Mouse (Mus musculus): ENCODE results near the gene Gm28308. TPM values are rescaled to one million over a fixed set of nuclear protein-coding genes. Genes with fewer than 3 reads are reported as not detected.

Gm28308 gene
- total RNA-seq, 2 experiments from 2014 or later, result not detected

DNA sequence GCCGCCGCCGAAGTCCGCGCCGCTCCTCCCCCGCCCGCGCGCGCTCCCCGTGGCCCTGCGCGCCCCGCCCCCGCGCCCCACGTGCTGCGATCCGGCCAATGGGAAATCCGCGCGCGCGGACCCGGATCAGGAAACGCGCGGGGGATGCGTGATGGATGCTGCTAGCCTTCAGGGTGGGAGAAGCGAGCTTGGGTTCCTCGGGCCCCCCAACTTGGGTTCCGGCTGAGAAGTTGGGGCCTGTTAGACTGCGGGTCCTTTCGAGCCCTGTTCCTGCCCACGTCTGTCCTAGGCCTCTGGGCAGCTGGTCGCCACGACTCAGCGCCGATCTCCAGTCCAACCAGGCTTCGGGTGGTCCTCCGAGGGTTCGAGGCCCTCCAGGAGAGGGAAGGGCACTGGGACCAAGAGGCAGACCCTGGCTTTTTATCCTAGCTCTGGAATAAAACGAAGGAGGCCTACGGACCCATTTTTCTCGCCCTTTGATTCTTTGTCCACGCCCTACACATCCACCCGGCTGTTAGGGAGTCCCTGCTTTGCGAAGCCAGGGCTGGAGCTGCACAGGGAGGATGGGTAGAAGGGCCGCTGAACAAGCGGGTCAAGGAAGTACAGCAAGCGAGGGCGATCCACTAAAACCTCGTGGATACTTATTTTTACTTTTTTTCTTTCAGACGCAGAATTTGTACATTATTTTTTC lies 21.1 kb downstream of the Gm28308 start:
- ATAC-seq (replicated peaks; ENCODE audit: low FRiP score, poor library complexity, severe bottlenecking), result peak; percentile 54; the same call in 1 of the 2 replicates

DNA sequence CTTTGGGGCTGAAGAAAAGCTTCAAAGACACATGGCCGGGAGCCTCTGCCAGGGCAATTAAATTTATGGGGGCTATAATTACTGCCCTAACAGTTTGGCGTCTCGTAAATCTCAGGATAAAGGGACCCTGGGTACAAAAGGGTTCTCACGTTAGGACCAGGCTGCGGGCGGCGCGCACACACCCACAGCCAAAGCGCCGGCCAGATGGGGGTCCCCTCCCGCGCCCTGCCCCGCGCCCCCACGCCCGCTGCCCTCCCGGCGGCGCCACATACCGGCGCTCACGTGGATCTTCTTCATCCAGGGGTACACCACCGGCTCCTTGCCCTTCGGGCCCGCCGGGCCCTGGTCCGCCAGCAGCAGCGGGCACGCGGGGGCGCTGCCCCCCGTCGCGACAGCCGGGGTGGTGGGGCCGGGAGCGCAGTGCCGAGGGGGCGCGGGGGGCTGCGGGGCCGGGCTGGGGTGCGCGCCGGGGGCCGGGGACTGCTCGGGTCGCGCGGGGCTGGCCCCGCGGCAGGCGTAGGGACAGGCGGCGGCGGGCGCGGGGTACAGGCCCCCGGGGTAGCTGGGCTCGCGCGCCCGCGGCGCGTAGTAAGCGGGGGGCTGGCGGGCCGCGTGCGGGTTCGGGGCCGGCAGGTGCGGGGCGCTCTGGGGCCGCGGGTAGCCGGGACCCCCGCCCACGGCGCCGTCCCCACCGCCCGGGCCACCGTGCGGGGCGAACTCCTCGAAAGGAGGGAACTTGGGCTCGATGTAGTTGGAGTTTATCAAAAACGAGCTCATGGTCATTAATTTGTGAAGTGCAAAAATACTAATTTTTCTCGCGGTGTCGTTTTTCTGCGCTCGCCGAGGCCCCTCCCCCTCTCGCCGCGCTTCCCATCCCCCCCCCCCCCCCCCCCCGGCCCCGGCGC lies 22.0 kb downstream of the Gm28308 start, which contains the start of gene Hoxa4:
Gene Hoxa4 (minus strand): TSS at position 848 of the 905 bp plus-strand sequence.
- no peak for ATAC-seq (replicated peaks; ENCODE audit: low FRiP score, poor library complexity, severe bottlenecking)

DNA sequence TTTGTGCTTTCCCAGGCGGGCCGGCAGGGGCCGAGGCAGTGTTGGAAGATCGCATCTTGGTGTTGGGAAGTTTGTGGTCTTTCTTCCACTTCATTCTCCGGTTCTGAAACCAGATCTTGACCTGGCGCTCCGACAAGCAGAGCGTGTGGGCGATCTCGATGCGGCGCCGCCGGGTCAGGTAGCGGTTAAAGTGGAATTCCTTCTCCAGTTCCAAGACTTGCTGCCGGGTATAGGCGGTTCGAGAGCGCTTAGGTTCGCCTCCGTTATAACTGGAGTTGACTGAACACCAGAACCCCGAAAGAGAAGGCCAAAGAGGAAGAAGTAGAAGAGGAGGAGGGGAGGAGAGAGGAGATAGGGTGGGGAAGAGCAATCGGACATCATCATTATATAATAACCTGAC lies 22.7 kb downstream of the Gm28308 start:
- no peak for ATAC-seq (replicated peaks; ENCODE audit: low FRiP score, poor library complexity, severe bottlenecking)

DNA sequence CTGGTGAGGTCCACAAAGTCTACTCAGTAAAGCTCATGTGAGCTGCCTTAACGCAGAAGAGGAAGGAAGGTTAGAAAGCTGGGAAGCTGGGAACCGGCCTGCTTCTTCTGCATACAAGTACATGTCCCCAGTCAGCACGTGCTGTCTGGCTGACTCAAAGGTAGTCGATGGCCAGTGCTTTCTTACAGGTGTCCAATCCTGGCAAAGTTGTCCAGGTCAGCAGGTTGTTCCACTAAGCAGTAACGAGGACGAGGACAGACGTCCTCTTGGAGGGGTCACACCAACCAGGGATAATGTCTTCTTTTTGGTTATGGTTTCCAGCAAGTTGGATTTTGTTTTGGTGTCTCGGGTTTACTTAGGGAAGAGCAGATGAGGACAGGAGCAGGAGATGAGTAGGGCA lies 23.2 kb downstream of the Gm28308 start:
- ATAC-seq (replicated peaks; ENCODE audit: low FRiP score, poor library complexity, severe bottlenecking), result no peak

DNA sequence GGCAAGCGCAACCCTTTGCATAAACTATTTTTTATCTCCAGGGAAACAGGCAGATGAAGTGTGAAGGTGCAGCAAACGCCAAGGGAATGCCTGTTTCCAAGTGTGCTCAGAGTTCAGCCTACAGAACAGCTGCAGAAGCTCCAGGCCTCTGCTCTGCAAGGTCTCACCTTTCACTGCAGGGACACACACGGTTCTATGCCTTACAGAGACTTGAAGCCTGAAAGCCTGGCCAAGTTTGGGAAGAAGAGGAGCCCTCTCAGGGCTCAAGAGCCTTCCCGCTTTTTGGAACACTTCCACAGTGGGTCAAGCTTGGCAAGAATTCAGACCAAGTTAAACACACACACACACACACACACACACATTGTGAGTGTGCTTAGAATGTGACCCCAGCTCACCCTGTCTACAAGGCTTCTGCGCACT lies 24.0 kb downstream of the Gm28308 start:
- no peak for ATAC-seq (replicated peaks; ENCODE audit: low FRiP score, poor library complexity, severe bottlenecking)

DNA sequence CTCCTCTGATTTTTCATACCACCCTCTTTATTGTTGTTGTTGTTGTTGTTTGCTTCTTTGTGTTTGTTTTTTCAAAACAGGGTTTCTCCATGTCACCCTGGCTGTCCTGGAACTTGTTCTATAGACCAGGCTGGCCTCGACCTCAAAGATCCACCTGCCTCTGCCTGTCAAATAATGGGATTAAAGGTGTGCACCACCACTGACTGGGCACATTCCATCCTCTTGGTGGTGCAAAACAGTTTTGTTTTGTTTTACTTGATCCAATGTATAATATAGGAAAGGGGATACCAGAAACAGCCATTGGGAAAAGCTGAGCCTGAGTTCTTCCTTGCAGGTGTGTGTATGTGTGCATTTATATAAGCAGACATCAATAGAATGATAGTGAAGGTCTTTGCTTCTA lies 26.6 kb downstream of the Gm28308 start:
- no peak for ATAC-seq (replicated peaks; ENCODE audit: low FRiP score, poor library complexity, severe bottlenecking)

DNA sequence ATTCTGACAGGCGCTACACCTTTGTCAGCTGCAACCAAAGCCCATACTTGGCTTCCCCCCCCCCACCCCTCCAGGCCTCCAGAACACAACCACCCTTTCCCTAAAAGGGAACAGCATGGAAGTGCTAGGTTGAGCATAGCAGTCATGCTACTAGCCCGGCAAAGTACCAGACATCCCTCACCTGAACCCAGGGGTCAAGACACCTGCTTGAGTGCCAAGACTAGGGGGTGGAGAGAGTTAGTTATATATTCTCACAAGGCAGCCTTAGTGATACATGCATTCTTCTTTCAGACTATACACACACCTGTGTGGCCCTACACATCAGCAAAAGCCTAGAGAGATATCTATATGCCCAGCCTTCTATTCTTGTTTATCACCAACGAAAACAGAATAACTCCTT lies 27.3 kb downstream of the Gm28308 start:
- ATAC-seq (replicated peaks; ENCODE audit: low FRiP score, poor library complexity, severe bottlenecking), result no peak

DNA sequence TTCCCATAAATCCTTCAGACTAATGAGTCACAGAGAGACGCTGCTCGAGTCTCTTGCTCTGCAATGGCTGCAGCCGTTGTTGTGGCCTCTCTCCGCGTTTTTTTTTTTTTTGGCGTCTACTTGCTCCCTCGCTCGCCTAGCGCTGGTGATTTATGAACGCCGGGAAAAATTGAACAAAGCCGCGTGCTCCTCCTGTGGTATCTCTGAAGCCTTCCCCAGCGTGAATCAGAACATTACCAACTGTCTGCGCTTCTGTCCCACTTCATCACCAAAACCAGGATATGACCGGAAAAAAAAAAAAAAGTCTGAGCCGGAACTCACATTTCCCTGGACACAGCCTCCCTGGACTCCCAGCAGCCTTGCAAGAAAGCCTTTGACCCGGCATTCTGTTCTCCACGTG lies 27.9 kb downstream of the Gm28308 start:
- no peak for ATAC-seq (replicated peaks; ENCODE audit: low FRiP score, poor library complexity, severe bottlenecking)

DNA sequence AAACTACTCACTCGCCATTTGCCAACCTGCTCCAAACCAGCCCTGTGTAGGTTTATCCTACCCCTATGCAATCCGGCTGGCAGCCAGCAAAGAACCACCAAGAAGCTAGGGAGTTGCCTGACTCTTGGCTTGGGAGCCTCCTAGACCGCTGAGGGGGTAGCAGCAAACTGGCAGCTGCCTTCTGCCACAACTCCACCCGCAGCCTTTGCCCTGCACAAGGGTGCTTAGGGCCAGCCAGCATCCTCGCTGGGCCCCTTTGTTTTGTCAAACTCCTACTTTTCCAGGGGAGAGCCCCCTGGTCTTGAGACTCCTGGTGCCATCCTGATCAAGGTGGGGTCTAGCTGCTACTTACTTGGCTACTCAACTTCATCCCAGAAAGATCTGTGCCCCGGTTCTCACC lies 28.5 kb downstream of the Gm28308 start:
- no peak for ATAC-seq (replicated peaks; ENCODE audit: low FRiP score, poor library complexity, severe bottlenecking)

DNA sequence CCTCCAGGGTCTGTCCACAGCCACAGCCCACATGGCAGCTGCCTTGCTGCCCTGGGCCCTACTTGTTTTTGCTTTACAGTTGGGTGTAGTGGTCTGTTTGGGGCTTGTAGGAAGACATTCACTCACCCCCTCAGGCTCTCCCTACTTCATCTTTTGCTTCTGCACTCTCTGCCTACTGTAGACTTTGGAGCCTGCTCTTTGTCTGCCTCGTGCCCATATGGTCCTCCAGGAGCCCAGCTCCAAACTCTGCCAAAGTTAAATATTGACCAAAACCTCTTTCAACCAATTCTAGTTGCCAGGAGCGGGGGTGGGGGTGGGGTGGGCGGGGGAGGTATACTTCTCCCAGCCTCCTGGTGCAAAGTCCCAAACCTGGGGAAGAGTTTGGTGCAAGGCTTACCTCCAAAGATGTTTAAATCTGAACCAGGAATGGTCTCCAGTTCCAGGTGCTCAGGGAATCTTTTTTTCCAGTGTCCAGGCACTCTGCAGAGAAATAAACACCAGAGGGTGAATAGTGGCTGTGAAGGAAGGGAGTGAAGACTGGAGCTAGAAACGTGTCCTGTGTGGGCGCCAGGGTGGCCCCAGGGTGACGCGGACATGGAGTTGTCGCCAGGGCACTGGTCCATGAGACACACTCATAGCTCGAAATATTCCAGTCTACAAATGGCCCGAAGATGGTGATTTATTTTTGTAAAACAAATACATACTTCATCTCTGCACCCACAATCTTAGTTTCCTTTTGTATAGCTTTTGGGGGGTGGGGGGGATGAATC lies 29.6 kb downstream of the Gm28308 start:
- no peak for ATAC-seq (replicated peaks; ENCODE audit: low FRiP score, poor library complexity, severe bottlenecking)

DNA sequence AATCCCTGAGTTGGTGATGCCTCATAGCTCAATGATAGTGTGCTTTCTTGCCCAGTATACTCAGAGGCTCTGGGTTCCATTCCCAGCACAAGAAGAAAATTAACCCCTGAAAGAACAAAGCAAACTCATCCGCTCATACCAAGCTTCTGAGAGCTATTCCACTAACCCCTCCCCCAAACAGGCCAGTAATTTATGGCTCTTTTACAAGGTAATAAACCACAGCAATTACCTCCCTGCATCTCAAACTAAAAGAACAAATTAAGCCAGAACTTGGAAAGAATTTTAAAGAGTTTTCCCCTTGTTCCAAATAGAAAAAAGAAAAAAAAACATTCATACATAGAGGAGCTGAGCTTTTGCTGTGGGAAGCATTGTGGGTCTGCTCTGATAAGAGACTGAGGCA lies 30.3 kb downstream of the Gm28308 start:
- no peak for ATAC-seq (replicated peaks; ENCODE audit: low FRiP score, poor library complexity, severe bottlenecking)

DNA sequence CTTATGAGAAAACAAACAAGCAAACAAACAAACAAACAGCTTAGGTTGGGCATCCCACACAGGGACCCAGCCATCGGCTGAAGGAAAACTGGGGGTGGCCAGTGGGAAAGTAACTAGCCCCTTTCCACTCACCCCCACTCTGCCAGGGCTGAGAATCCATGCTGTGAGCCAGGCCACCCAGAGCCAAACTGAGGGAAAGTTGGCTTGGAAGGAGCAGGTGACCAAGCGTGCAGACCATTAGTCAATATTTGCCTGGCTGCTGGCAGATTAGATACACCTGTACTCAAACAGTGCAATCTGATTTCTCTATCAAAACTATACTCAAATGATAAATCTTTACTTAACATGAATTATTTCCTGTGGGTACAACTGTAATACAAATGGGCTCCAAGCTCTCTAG lies 31.1 kb downstream of the Gm28308 start:
- ATAC-seq (replicated peaks; ENCODE audit: low FRiP score, poor library complexity, severe bottlenecking), result no peak

DNA sequence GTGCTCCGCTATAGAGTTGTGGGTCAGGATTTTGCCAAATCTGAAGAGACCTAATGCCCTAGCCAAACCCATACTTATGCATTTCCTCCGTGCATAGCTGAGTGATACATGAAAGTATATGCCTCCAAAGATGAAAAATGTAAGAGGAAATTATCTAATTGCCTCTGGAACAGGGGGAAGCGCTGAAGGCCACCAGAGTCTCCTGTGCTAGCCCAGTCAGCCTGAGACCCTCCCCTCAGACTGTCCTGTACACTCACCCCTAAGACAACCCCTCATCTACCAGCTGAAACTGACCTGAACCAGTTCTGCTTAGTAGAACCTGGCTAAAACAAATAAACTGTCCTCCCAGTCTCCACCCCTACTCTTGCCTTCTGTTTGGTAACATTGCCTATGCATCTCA lies 32.4 kb downstream of the Gm28308 start:
- ATAC-seq (replicated peaks; ENCODE audit: low FRiP score, poor library complexity, severe bottlenecking), result no peak

DNA sequence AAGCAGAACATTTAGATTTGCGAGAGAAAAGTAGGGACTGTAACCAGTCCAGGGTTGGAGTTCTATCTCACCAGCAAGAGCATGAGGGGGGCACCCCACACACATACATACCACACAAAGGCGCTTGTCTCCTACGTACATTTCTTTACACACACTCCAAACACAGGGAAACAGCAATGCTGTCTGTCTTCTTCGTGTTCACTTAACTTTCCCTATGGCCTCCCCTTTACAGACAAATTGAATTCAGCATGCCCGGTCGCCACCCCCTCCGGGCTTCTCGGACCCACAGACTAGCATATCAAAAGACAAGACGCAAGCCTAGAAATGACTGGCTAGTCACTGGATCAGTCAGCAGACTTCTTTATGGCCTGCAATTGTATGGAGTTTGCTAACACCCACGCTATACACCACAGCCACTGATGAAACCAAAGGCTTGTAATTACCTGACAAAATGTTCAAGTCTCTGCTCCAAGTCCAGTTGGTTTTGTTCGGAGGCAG lies 32.9 kb downstream of the Gm28308 start:
- ATAC-seq (replicated peaks; ENCODE audit: low FRiP score, poor library complexity, severe bottlenecking), result no peak

DNA sequence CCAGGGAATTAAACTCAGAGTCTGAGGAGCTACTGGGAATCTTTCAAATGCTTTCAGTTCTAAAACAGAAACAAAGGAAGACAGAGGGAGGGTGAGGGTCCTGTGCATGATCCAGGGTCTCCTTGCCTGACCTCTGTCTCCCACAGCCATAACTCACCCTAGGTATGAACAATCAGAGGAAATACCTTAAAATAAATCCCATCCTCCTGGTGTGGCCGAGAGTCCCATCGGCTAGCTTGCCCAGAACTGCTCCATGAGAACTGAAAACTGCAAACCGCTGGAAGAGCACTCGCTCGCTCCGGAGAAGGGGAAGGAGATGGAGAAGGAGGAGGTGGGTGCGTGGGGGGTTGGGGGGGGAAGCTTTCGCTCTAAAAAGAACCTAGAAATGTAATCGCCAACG lies 33.4 kb downstream of the Gm28308 start:
- ATAC-seq (replicated peaks; ENCODE audit: low FRiP score, poor library complexity, severe bottlenecking), result no peak

DNA sequence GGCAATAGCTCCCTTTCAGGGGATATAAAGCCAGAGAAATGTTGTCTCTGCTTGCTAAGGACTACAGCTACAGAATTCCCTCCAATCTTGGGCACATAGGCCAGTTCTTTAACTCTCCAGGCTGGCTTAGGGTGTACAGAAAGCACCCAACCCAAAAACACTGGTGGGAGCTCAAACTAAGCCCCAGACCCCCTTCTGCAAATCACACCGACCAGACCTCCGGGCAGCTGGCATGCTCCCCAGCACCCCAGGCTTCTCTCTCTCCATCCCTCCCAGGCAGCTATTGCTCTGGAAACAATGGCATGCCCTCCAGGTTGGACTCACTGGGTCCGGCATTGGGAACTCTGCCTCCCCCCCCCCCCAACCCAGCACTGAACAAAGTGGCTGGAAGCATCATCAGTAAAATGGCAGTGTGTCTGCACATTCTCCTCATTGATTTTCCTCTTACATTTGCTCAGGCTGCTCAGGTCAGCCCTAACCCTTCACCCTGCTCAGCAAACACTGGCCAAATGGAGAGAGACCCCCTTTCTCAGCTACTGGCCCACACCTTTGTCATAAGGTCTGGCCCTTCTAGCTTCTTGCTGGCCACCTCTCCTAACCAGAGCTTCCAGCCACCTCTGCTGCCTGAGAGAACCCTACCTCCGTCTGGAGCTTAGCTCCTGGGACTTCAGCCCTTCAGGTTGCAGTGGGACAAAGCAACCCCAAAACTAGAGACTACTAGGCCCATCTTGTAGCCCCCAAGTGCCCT lies 34.0 kb downstream of the Gm28308 start:
- no peak for ATAC-seq (replicated peaks; ENCODE audit: low FRiP score, poor library complexity, severe bottlenecking)

DNA sequence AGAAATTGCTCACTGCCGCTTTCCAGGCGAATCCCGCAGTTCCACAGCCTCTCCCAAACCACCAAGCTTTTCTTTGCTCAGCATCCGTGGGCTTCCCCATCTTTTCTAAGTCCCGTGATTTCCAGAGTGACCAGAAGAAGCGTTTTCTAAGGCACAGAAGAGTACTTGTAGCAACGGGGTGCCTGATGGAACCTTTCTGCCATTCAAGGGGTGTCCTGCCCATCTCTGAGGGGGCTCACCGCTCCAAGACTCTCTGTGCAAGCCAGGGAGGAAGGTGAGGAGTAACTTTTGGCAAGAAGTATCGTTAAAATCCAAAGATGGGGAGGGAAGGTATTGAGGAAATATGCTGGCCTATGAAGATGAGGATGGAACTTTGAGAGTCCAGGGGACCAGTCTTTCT lies 35.3 kb downstream of the Gm28308 start:
- no peak for ATAC-seq (replicated peaks; ENCODE audit: low FRiP score, poor library complexity, severe bottlenecking)

DNA sequence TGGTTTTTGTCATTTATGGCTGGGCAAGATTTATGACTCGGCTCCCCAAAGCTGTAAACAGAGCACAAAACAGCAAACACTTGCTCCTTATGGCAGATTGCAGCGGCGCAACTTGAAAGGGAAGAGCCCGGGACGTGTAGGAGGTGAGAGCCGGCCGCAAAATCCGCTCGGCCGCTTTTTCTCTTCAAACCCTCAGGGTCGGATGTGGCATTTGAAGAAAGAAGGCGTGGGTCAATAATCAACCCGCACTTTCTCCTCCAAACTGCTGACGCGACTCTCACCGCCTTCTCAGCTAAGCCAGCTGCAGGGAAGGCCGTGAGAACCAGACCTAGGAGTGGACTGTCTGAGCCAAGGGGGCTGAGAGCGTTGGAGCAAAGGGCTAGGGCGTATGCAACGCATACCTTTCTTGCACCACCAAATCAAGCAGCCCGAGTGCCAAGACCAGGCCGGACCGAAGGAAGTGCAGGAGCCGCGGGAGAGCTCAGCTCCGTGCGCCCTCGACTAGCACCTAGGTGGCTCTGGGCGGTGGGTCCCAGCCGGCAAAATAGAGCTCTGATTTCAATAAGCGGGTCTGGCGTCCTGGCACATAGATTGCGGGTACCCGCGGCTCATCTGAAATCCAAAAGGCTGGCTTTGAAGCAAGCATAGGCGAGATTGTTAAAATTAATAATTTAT lies 35.9 kb downstream of the Gm28308 start, which contains the start of gene 5730596B20Rik:
Gene 5730596B20Rik (plus strand): TSS at position 438 of the 675 bp plus-strand sequence.
- no peak for ATAC-seq (replicated peaks; ENCODE audit: low FRiP score, poor library complexity, severe bottlenecking)

DNA sequence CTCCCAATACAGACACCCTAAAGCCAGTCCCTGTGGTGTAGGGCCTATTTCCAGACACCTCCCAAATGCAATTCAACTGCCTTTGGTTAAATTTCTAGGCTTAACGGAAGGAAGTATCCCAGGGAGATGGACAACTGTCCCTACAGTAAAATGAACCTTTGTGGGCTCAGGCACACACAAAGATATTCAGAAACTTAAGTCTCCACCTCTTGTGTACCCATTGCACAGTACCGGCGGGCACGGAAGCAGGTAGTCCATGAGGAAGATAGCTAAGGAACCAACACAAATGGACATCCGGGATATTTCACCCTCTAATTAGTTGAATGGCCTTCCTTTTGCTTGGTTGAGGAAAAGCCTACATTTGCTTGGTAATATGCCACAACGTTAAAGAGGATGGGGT lies 36.7 kb downstream of the Gm28308 start:
- ATAC-seq (replicated peaks; ENCODE audit: low FRiP score, poor library complexity, severe bottlenecking), result no peak
